Mouse (Mus musculus): ENCODE measurements around the gene Abi1. TPM values are rescaled to one million over a fixed set of nuclear protein-coding genes. Genes with fewer than 3 reads are reported as not detected.

Gene Abi1
- polyA plus RNA-seq (2012; rRNA removed; ENCODE audit: low replicate concordance): 51.2 and 68.5 TPM in 2 replicates

DNA sequence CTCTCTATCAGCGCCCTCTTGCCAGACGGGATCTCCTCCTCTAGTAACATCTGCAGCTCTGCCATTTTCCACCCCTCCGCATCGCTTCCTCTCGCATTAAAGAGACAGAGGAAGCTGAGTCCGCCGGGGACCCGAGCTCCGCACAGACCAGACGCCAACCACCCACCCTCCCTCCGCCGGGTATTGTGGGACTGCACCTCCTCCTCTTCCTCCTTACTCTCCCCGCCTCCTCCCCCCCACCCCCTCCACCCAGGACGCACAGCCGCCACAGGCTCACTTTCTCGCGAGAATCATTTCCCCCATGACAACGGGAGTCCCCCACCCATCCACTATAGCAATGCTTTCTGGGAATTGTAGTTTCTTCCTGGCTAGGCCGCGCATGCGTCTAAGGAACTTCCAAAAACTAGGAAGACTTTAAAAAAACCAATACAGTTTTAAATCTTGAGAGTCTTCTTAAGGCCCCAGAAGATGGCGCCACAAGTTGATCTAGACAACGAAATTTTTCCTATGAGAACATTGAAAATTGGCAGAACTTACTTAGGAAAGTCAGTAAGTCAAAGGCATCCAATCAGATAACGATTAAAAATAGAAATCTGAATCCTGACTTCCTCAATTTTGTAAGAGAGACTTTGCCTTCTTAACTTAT is at the start of gene Abi1:
TSS of gene Abi1 (minus strand) at position 241 of the 646 bp plus-strand sequence.

DNA sequence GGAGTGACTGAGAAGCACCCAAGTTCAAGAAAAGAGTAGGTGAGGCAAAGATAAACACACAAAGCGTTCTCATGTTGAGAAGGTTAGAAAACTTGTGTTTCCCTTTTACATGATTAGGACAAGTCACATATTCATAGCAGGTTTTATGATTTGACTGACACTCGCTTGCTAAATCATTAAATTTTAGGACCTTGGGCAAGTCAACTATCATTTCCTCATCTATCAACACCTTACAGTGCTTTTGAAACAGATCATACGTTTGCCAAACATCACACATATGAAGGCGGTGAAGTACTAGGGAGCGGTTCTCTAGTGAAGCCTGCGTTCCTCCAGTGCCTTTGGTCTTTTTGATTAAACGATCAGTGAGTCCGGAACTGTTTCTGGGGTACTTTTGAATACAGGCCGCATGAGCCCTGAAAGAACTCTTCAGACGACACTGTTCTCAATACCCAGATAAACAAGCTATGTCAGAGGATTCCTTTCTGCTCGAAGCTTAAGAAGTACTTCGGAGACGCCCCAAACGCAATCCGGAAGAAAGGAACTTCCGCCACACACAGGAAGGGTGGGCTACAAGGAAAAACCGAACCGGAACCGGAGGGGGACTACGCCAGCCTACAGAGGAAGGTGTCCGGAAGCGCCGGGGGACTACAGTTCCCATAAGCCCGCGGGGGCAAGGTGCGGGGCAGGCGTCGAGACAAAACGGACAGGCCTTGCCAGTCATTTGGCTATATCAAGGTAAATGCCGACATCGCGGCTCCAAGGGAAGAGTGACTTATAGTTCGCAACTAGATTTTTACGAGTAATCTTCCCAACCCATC is 27.7 kb upstream of the Abi1 start, which contains the start of gene Acbd5:
TSS of gene Acbd5 (plus strand) at position 616 of the 818 bp plus-strand sequence.

DNA sequence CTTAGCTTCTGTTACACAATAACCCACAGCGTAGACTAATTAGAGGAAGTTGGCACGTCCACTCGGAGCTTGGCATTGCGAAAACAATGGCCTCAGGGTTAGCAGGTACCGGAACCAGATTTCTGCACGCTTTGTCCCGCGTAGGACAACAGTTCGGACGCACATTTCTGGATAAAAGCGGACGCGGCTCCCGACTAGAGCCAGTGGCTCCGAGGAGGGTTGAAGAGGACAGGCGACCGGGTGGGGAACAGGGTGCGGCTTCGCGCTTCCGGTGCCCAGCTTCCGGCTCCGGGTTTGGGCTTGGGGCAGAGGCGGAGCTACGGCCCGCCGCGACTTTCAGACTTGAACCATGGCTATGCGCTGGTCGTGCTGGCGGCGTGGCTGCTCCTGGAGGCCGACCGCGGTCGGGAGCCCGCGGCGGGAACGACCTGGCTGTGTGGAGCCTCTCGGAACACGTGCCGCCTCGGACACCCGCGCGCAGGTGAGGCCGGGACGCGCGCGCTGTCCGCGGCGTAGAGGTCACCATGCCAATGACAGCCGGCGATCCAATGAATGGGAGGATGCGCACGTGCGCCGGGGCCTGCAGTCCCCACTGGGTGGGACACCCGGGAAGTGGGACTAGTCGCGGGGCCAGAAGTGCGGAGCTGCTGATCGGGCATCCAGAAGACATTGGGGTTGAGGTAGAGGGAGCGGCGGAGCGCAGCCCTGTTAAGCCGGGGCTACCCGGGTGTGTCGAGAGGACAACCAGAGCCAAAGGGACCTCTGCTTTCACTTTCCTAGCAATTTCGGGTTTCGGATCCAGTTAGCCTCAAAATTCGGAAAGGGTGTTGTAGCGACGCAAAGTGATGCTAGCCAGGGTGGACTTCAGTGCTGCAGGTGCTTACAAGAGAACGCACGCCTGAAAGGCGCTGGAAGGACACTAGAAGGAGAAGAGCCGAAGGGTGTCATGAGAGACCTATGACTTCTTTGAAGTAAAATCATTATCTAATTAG is 144.5 kb downstream of the Abi1 start, which contains the start of gene Pdss1:
TSS of gene Pdss1 (plus strand) at position 241 of the 992 bp plus-strand sequence.

Other genes with a start within 250 kb of the Abi1 start
- gene Pdss1, start 144.7 kb downstream of the Abi1 start, polyA plus RNA-seq (2012; rRNA removed; ENCODE audit: low replicate concordance): 16.0 and 19.4 TPM in 2 replicates
- gene Acbd5, start 27.9 kb upstream of the Abi1 start, polyA plus RNA-seq (2012; rRNA removed; ENCODE audit: low replicate concordance): 4.1 and 5.8 TPM in 2 replicates
- 0.07 TPM in 1 of 2 replicates, not detected in the other for gene Mastl, start 115.8 kb upstream of the Abi1 start, polyA plus RNA-seq (2012; rRNA removed; ENCODE audit: low replicate concordance)
- 0.25 and 0.37 TPM in 2 replicates for gene Yme1l1, start 116.1 kb upstream of the Abi1 start, polyA plus RNA-seq (2012; rRNA removed; ENCODE audit: low replicate concordance)
- not detected in 2 replicates for gene 4931423N10Rik, start 167.2 kb upstream of the Abi1 start, polyA plus RNA-seq (2012; rRNA removed; ENCODE audit: low replicate concordance)